16 mouse cellular contexts compared by ENCODE assay signal in the genomic region with DNA sequence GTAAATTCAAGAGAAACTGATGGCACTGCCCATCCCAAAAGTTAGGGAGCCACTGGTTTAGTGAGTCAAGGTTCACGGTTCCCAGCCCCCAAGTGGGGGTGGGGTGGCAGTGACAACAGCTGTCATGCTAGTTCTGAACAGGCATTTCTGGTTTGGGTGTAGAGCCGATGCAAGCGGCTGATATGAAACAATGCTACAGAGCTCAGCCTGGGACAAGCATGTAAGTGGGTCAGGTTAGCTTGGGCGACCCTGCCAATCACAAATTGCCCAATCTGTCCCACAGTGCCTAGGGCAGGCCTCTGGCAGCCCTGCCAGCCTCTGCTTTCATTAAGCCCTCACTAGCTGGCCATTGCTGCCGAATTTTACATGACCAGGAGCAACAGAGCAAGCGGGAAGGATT. TPM values are rescaled to one million over a fixed set of nuclear protein-coding genes. Genes with fewer than 3 reads are reported as not detected.
A peak's percentile ranks its signal among the peaks of the same experiment; 100 is the strongest.
DNase-seq lines count a peak whose midpoint lies in the region; ATAC-seq and TF ChIP-seq lines count a peak whose summit lies in the region.
"Had no signal": no experiment of that assay in that cellular context is flagged by ENCODE, and none has a peak within 500 bp of the region (broad histone marks: within the 10 kb centered on the region; RNA-seq: fewer than 3 reads in every experiment).

No protein-coding gene starts in this region.

- no peak overlapping the region for H3K9ac ChIP-seq in forebrain, postnatal 0 days
- H3K9ac ChIP-seq in midbrain, embryonic 11.5 days (ENCODE audit: low read length) = no peak overlapping the region
- H3K9ac ChIP-seq: forebrain, embryonic 13.5 days; liver, embryonic 13.5 days; neural tube, embryonic 13.5 days; stomach, embryonic 15.5 days had no signal

- no peak overlapping the region for H3K4me2 ChIP-seq in forebrain, postnatal 0 days (ENCODE audit: low read depth)
- no peak overlapping the region for H3K4me2 ChIP-seq in midbrain, embryonic 11.5 days
- H3K4me2 ChIP-seq: forebrain, embryonic 13.5 days; heart, embryonic 11.5 days; liver, embryonic 13.5 days; neural tube, embryonic 13.5 days; stomach, embryonic 15.5 days had no signal

- no peak for TF ChIP-seq CTCF in lung, adult 2 months (IDR thresholded peaks at IDR 0.05; ENCODE audit: insufficient read depth, low read length)
- TF ChIP-seq CTCF in forebrain, postnatal 0 days (IDR thresholded peaks at IDR 0.05; ENCODE audit: low read depth) = no peak

- ATAC-seq in cerebellum, adult (ENCODE audit: insufficient number of reproducible peaks, low FRiP score, low TSS enrichment) = no peak
- no peak for ATAC-seq in forebrain, postnatal 0 days
- no peak for ATAC-seq in midbrain, embryonic 11.5 days (ENCODE audit: low FRiP score)
- ATAC-seq: forebrain, embryonic 13.5 days had no signal

- peak; percentile 2 for DNase-seq in cerebellum, adult 9-10 months
- DNase-seq in lung, postnatal 10 days = peak; percentile 5
- no peak for DNase-seq in lung, adult 2 months
- DNase-seq in retina, postnatal 7 days (ENCODE audit: low read depth, low spot score) = peak; percentile 8
- DNase-seq in forebrain, postnatal 0 days = no peak
- no peak for DNase-seq in midbrain, embryonic 11.5 days (ENCODE audit: low spot score, missing footprints)
- no peak for DNase-seq in left cerebral cortex, postnatal 36 days (ENCODE audit: low spot score in 2 of 2)
- DNase-seq: liver, embryonic 13.5 days; lung, postnatal 36 days; right cerebral cortex, postnatal 25 days had no signal

- H3K4me3 ChIP-seq in lung, adult 2 months (replicated peaks; ENCODE audit: extremely low read depth, low read depth, low read length) = no peak overlapping the region
- H3K4me3 ChIP-seq in forebrain, postnatal 0 days (ENCODE audit: low read depth, low read length) = no peak overlapping the region
- no peak overlapping the region for H3K4me3 ChIP-seq in midbrain, embryonic 11.5 days (ENCODE audit: low read depth, low read length)
- H3K4me3 ChIP-seq: forebrain, embryonic 13.5 days; liver, embryonic 13.5 days; neural tube, embryonic 13.5 days; stomach, embryonic 15.5 days had no signal

- TF ChIP-seq POLR2A in lung, adult 2 months (IDR thresholded peaks at IDR 0.05; ENCODE audit: borderline replicate concordance, extremely low read depth, low read depth, low read length) = no peak

- no peaks in the 10 kb centered on the region for H3K36me3 ChIP-seq in forebrain, postnatal 0 days (ENCODE audit: insufficient read depth)
- no peaks in the 10 kb centered on the region for H3K36me3 ChIP-seq in midbrain, embryonic 11.5 days (ENCODE audit: control insufficient read depth, insufficient read depth, low read length)
- H3K36me3 ChIP-seq: neural tube, embryonic 13.5 days; stomach, embryonic 15.5 days had no signal

- H3K9me3 ChIP-seq in forebrain, postnatal 0 days (ENCODE audit: low read length) = no peaks in the 10 kb centered on the region
- H3K9me3 ChIP-seq in midbrain, embryonic 11.5 days (ENCODE audit: control insufficient read depth, low read length) = no peaks in the 10 kb centered on the region
- H3K9me3 ChIP-seq: forebrain, embryonic 13.5 days; G1E; liver, embryonic 13.5 days; neural tube, embryonic 13.5 days; stomach, embryonic 15.5 days had no signal

- intact Hi-C loops in left cerebral cortex, postnatal 36 days (cut with DNase I) = no loop called here

- H3K4me1 ChIP-seq in lung, adult 2 months (ENCODE audit: control insufficient read depth, insufficient read depth, low read length) = no peaks in the 10 kb centered on the region
- H3K4me1 ChIP-seq in forebrain, postnatal 0 days (ENCODE audit: insufficient read depth) = no peaks in the 10 kb centered on the region
- H3K4me1 ChIP-seq in midbrain, embryonic 11.5 days (ENCODE audit: control insufficient read depth, insufficient read depth, low read length) = no peaks in the 10 kb centered on the region
- H3K4me1 ChIP-seq: forebrain, embryonic 13.5 days; liver, embryonic 13.5 days; neural tube, embryonic 13.5 days; stomach, embryonic 15.5 days had no signal

- 79% methylated on average over 6 of the region's 6 CpGs for WGBS in lung, adult 2 months
- WGBS in forebrain, postnatal 0 days = 82% methylated on average over 6 of the region's 6 CpGs
- WGBS in midbrain, embryonic 11.5 days = 90% methylated on average over 6 of the region's 6 CpGs

- no peak overlapping the region for H3K27ac ChIP-seq in forebrain, postnatal 0 days (ENCODE audit: low read depth, low read length)
- no peak overlapping the region for H3K27ac ChIP-seq in midbrain, embryonic 11.5 days (ENCODE audit: low read depth, low read length)
- H3K27ac ChIP-seq: forebrain, embryonic 13.5 days; liver, embryonic 13.5 days; neural tube, embryonic 13.5 days; stomach, embryonic 15.5 days had no signal

- no peaks in the 10 kb centered on the region for H3K27me3 ChIP-seq in forebrain, postnatal 0 days (ENCODE audit: insufficient read depth, low read length)
- H3K27me3 ChIP-seq in midbrain, embryonic 11.5 days (ENCODE audit: control insufficient read depth, insufficient read depth, low read length) = no peaks in the 10 kb centered on the region
- H3K27me3 ChIP-seq: forebrain, embryonic 13.5 days; liver, embryonic 13.5 days; neural tube, embryonic 13.5 days; stomach, embryonic 15.5 days had no signal

RNA-seq across cellular contexts. Expression of a gene that starts 42.8 kb away (rescaled TPM):
- polyA plus RNA-seq in lung, adult 2 months (2012; rRNA removed) = 10.4 and 13.9 TPM in 2 replicates
- 14.2 and 18.3 TPM in 2 replicates for total RNA-seq in forebrain, postnatal 0 days (2014; rRNA removed)
- 33.5 and 34.8 TPM in 2 replicates for polyA plus RNA-seq in forebrain, postnatal 0 days (2015; fragmentation: Nextera tagmentation; extraction: Ambion mirVana)
- polyA plus RNA-seq in midbrain, embryonic 11.5 days (2014; fragmentation: Nextera tagmentation; extraction: Ambion mirVana) = 56.9 and 69.7 TPM in 2 replicates
- total RNA-seq in left cerebral cortex, postnatal 36 days (2021) = 10 to 100 TPM; 34.5 to 39.3 TPM

RNA-seq across cellular contexts. Expression of a gene that starts 47.7 kb away (rescaled TPM):
- 0.10 and 0.31 TPM in 2 replicates for polyA plus RNA-seq in lung, adult 2 months (2012; rRNA removed)
- 3.2 and 3.5 TPM in 2 replicates for total RNA-seq in forebrain, postnatal 0 days (2014; rRNA removed)
- polyA plus RNA-seq in forebrain, postnatal 0 days (2015; fragmentation: Nextera tagmentation; extraction: Ambion mirVana) = 2.8 TPM in 2 replicates
- 50.0 and 50.4 TPM in 2 replicates for polyA plus RNA-seq in midbrain, embryonic 11.5 days (2014; fragmentation: Nextera tagmentation; extraction: Ambion mirVana)
- total RNA-seq in left cerebral cortex, postnatal 36 days (2021) = under 1 TPM; 0.57 to 0.84 TPM

Comparison
In these comparisons a context has a peak if more than half of its experiments do, and no peak if none do; other contexts are left out.
1. DNase-seq: peak in cerebellum, adult 9-10 months (single experiment), lung, postnatal 10 days (single experiment) and retina, postnatal 7 days (single experiment); none in lung, adult 2 months (single experiment), forebrain, postnatal 0 days (single experiment), midbrain, embryonic 11.5 days (single experiment) and left cerebral cortex, postnatal 36 days (0 of 2).
2. RNA of a gene that starts 47.7 kb away (polyA plus RNA-seq): 50.0 to 50.4 TPM in midbrain, embryonic 11.5 days; 2.8 TPM in forebrain, postnatal 0 days and 0.10 to 0.31 TPM in lung, adult 2 months; every median in the first group is over 10 times any median in the second.